Mouse (Mus musculus) left cerebral cortex, adult 6 months (tissue): ENCODE results near the gene 4921511C20Rik. TPM values are rescaled to one million over a fixed set of nuclear protein-coding genes. Genes with fewer than 3 reads are reported as not detected.

ENCODE experiments used
- long read RNA-seq, 2 experiments: library from polyadenylated mRNA; unstranded; transcript quantifications; one replicate each; pipeline ENCODE4 v2.0.0; 2019 to 2020
- polyA plus RNA-seq: library from polyadenylated mRNA; unstranded; fragments of <200 nt; fragmentation: Nextera tagmentation; gene quantifications from 2 replicates; pipeline ENCODE4 v1.2.3, GENCODE M21; 2021

Gene 4921511C20Rik
- not detected in 2 replicates for polyA plus RNA-seq
- long read RNA-seq, experiment 1, result 0 reads
- long read RNA-seq, experiment 2, result 0 reads

DNA sequence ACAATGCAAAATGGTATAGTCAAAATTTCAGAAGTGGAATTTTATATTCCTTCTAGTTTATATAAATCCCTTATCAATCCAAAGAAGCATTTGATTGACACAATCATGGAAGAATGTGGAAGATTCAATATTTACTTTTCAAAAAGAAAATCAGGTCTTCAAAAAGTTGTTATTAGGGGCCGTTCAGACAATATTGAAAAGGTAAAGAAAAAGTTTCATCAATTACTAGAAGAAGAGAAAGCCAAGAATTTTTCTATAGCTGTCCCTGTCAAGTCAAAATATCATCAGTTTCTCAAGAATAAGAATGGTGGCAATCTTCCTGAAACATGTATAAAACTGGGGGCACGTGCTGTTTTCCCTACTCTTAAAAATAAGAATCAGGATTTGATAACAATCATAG, at the start of gene 4921511C20Rik:
Gene 4921511C20Rik, plus strand, starts transcription at position 301 of the 400 bp plus-strand sequence.

